Mouse (Mus musculus): ENCODE data around the gene 4931409K22Rik.
A peak's percentile ranks its signal among the peaks of the same experiment; 100 is the strongest.

4931409K22Rik gene

DNA sequence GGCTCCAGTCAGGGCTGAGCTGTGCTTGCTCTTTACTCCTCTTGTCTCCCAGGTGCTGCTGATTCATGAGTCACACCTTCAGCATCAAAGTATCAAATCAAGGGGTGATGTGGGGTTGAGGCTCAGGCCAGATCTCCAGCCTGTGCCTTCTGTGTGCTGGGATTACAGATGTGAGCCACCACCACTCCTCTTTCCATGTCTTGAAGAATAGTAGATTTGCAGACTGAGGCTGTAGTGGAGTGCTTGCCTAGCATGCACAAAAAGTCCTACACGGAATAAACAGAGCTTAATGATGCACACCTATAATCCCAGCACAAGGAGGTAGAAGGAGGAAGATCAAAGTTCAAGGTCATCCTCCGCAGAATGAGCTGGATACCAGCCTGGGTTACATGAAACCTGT lies at the start of gene 4931409K22Rik:
4931409K22Rik (minus strand) TSS at position 101 of the 400 bp plus-strand sequence.
- DNase-seq (ENCODE audit: low read depth, low spot score) = no peak

DNA sequence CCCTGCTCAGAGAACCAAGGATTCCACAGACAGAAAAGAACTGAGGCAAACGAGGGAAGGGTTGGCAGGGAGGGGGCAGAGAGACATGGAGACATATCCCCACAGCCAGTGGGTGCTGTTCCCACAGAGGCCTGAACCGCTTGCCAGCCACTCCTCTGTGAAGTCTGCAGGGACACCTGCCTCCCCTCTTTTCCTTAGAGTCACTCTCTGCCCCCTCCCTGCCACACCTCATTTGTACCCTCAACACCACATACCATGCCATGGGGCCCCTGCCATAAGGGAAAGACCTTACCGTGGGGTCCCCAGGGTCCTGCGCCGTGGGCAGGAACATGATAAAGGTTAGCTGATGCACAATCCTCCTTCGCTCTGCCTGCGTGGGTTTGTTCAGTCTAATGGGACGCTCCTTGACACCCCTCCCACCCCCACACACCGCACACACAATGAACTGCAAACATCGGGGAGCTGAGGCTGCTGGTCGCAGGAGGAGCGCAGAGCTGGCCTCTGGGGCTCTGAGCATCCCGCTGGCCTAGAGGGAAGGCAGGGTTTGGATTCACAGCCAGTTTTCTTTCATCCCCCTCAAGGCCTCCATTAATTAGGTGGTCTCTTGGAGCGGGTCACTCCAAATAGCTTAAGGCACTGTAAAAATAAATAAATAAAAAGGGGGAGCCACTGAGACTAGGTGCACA lies 49.5 kb upstream of the 4931409K22Rik start:
- DNase-seq (ENCODE audit: low read depth, low spot score) = no peak

DNA sequence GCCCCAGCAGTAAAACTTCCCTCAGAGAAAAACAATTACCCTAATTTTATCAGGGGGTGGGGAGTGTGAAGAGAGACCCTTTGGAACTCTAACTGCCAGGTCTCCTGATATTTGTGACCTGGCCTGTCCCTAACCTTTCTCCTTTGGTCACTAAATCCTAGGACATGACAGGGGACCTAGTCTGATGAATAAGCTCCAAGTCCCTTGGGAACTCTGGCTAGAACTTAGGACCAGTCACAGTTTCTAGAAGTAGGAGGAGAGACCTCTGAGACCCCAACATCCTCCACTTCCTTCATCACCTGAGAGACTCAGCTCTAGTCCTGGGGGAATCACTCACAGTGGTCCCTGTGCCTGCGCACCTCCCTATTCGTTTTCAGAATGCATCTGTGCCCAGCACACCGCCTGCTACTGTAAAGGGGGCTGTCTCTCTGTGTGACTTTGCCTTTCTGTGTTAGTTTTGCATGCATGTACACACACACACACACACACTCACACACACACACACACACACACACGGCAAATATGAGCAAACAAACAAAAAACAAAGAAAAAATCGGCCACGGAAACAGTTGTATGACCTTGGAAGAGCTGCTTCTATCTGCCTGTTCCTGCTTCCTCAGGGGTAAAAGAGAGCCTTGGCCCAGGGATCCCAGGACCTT lies 48.8 kb upstream of the 4931409K22Rik start:
- no peak for DNase-seq (ENCODE audit: low read depth, low spot score)

DNA sequence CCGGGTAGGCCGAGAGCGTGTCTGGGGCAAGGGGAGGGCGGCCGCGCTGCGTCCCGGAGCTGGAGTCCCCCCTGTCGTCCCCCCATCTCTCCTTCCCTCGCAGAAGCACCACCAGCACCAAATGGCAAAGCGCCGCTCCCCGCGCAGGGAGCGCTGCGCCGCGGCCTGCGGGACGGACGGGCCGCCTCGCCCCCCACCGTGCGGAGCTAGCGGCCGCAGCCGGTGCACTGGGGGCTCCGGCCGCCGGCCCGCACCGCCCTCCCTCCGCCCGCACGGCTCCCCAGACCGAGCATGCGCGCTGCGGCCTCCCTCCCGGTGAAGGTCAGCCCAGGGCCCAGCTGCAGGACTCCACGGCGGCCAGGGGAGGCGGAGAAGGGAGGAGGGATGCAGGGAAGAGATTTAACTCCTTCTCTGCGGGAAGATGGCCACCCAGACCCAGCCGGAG lies 48.1 kb upstream of the 4931409K22Rik start:
- DNase-seq (ENCODE audit: low read depth, low spot score) = peak; percentile 91

DNA sequence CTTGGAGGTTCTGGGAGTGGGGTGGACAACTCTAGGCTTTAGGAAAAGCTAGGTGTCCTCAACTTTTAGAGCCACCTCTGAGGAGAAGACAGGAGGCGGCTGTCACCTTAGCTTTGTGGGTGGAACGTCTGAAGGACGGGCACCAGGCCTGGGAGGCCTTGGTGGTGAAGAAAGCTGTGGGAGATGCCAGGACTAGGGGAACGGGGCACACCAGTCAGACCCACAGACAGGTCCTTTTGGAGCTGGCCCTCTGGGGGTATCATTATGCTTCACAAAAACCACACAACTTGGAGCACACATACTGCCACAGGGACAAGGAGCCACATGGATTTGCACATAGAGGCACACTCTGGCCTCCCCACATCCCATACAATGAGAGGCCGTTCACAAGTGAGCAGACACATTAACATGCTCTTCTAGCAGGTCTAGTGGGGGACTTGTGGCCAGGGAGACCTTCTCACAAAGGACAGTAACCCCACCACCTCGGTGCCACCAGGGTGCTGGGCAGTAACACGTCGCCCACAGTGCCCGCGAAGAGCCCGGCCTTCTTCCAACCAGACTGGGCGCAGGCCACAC lies 47.6 kb upstream of the 4931409K22Rik start:
- DNase-seq (ENCODE audit: low read depth, low spot score) = peak; percentile 29

DNA sequence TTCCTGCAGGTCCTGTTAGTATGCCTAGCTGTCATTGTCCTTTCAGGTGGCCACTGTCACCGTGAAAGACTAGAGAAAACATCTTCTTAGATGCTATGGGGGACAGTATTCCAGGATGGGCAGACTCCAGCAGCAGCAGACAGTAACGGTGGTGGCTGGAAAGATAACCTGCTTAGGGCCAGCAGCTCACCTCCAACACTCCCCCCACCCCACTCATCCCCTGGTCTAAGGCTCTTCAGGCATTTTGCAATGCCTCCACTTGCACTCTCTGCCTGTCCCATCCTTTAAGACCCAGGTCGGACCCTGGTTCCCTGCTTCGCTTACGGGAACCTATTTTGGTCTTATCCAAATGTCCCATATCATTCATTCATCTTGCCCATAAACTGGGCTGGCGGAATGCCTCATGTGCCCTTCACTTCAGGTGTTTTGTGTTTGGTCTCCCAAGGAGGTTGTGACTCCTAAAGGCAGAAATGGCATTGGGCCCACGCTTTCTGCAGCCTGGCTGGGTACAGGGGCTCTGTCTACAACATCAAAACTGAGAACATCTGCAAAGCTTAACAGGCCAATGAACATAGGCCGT lies 46.9 kb upstream of the 4931409K22Rik start:
- no peak for DNase-seq (ENCODE audit: low read depth, low spot score)

DNA sequence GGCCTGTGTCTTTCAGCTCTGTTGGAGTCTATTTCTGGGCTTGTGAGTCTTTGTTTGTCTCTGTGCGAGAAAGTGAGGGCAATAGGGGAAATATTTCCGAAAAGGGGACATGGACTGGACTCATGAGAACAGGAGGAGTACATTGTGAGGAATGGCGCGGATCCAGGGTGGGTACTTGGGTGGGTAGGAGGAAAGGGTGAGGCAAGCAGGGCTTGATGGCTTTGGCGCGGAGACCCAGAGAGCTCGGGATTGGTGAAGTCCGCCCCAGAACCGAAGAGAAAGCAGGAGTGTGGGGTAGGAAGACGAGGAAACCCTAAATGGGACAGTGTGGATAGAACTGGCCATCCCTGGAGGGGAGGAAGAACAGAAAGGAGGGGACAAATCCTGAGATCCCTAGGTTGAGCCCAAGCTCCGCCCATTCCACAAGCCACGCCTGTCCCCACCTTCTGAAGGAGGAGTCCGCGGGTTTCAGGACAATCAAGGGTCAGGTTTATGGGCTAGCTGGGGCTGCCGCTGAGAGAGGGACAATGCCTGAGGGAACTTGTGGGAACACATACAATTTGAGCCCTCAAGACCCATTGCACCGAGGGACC lies 46.2 kb upstream of the 4931409K22Rik start:
- DNase-seq (ENCODE audit: low read depth, low spot score) = peak; percentile 92

DNA sequence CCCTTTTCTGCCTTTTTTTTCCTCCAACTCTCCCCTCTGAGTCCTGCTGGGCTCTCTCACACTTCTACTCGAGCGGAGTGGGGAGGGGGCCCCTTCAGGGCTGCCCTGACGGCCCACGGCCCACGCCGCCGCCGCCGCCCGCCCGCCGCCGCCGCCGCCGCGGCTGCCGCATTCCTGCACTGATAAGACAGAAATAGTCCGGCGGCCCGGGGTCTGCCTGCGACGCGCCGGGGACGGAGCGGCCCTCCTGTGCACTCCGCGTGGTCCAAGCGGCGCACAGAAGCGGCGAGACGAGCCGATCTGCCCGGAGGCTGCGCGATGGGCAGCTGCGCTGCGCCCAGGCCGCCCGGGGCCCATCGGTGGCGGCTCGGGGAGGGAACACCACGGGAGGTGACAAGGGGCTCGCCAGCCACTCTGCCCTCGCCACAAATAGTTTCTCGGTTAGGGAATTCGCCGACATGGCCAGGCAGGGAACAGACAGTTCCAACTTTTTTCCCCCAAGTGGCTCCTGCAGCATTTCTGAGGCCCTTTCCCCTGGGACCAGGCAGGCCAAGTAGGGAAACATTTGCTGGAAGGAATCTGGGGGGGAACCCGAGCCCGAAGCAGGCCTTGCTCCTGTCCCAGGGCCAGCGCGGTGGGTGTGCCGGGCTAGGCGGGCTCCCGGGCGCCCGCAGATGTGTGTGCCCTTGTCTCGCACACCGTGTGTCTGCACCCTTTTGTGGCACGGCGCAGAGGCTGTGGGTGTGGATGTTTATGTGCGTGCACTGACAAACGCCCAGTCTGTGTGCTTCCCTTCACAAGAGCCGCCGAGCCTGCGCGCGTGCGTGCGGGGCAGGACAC lies 45.5 kb upstream of the 4931409K22Rik start:
- DNase-seq (ENCODE audit: low read depth, low spot score) = peak; percentile 77

DNA sequence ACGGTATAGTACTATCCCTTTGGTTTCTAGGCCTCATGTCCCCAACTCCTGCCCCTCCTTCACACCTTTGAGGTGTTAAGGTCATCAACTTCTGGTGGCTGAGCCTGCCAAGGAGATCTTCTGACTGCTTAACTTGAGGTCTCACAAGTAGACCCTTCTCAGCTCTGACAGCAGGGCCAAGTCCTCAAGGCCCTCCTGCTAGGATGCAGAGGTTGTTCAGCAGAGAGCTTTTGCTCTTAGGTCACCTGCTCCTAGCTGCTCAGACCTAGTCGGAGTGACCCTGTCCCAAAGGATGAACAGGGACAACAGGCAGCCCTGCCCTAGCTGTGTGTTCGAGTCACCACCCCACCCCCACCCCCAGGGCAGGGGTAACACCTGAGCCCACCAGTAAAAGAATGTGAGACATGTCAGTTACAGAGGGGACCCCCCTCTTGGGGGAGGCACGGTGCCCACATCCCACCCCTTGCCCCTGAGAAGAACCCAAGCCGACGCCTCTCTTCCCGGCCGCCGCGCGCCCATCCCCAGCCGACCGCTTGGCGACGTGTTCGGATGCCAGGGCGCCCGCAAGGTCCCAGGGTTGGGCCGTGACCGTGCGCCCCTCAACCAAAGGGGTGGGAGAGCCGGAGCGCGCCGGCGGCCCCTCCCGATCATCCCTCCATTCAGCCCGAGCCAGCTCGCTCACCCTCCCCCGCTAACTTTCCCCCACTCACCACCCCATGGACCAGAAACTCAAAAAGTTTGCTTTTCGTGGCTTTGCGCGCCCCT lies 44.6 kb upstream of the 4931409K22Rik start:
- DNase-seq (ENCODE audit: low read depth, low spot score) = peak; percentile 24

DNA sequence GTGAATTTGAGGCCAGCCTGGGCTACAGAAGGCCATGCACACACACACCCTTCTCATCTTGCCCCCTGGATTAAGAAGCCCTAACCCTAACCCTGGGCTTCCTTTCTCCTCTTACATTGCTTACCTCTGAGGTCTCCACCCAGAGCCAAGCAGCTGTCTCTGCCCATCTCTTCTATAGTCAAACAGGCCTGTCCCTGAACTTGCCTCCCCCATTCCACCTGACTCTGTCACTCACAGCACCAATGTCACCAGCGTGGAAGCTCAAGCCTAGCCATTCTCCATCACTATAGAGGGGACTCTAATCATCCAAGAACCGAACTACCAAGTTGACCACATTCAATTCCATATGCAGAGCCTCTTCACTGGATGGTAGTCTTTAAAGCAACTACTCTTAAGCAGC lies 43.6 kb upstream of the 4931409K22Rik start:
- DNase-seq (ENCODE audit: low read depth, low spot score) = no peak

DNA sequence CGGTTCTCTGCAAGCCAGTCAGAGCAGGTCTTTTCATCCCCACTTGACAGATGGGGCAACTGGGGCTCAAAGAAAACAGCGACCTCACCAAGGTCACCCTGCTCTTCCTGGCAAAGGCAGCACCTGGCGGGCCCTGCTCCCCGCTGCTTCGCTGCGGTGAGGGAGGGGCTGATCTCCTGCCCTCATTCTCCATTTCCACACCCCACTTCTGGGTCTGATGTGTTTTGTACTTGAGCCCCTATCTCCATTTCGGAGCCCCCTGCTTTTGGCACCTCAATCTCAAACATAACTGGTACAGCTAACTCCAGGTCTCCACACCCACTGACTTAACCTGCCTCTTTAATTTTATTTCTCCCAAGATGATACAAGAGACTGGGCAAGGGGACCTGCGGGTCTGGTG lies 42.5 kb upstream of the 4931409K22Rik start:
- DNase-seq (ENCODE audit: low read depth, low spot score) = no peak

DNA sequence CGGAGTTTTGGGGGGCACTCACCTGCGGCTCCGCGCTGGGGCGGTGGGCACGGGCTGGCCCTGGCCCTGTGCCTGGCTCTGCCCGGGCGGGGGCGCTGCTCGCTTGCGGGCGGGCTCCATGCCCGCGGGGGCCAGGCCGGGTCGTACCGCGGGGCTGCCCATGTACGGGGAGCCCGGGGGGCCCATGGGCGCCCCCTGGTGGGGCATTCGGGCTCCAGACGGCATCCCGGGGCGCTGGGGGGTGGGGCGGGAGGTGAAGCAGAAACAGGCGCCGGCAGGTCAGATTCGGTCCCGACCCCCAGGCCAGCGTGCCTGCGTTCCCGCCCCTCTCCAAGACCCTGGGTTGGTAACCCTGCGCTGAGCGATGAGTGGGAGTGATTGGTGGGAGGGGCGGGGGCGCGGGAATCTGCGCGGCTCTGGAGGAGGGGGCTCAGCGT lies 42.0 kb upstream of the 4931409K22Rik start:
- peak; percentile 39 for DNase-seq (ENCODE audit: low read depth, low spot score)

DNA sequence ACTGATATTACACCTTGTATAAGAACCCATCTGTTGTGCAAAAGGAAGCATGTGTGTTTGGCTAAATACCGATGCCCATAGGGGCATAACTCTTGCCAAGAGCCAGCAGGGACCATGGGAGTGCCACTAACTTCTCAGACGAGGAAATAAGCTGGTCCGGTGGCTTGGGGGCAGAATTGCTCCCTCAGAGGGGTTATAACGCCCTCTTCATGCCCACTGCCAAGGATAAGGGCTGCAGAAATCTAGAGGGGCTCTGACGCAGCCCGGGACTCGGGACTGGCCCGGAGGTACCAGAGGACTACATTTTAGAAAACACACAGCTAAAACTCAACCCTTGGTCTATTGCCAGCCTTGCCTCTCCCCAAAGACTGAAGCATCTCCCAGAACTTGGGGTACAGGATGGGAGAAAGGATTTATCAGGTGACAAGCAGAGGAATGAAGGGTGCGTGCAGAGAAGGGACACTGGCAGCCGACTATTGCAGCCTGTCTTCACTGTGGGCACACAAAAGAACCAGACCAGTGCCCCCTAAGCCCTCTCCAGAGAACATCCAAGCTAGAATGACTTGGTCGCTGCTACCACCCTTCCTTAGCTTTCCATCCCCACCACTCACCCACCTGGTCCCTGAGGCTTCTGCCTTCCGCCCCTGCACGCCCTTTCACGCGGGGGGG lies 41.4 kb upstream of the 4931409K22Rik start:
- DNase-seq (ENCODE audit: low read depth, low spot score) = no peak

DNA sequence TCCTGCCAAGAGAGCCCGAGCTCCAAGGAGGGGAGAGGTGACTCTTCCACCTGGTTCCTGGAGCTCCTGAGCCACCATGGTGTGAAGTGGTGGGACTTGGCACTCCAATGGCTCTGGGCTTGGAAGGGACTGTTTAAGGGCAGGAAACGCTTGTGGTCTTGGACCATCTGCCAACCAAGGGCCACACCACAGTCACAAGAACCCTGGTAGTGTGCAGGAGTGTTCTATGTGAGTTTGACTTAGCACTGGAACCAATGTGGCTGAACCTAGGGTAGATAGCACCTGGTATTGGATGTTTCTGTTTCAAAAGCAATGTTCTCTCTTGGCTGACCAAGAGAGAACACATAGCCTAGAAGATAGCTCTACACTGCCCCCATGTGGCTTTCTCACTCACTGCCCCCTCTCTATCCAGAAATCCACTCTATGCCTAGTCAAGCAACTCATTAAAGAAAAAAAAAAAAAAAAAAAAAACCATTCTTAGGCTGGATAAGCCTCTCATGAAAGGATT lies 40.7 kb upstream of the 4931409K22Rik start:
- DNase-seq (ENCODE audit: low read depth, low spot score) = peak; percentile 97

DNA sequence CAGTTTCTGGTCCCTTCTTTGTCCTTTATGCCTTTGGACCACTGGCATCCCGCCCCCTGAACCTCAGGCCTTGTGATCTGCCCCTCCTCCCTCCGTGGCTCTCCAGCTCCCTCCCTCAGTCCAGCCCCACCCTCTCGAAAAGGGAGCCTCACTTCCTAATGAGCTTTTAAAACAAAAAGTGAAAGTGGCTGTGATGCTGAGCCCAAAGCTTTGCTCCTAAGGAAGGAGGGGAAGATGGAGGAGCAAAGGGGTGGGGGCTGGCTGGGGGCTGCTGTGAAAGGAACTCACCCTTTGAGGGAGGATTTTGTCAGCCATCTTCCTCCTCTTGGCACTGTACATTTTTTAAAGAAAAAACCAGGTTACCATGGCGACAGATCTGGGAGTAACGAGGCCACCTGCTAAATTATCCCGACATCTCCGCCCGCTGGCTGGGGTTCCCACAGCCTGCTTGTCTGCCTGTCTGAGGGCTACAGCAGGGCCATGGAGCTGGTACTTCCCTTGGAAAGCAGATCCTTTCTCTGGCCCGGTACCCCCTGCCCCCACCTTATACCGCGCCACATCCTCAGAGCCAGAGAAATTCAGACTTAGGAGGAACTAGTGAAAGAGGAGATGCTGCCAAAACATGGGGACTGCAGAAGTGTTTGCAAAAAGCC lies 40.0 kb upstream of the 4931409K22Rik start:
- DNase-seq (ENCODE audit: low read depth, low spot score) = no peak

DNA sequence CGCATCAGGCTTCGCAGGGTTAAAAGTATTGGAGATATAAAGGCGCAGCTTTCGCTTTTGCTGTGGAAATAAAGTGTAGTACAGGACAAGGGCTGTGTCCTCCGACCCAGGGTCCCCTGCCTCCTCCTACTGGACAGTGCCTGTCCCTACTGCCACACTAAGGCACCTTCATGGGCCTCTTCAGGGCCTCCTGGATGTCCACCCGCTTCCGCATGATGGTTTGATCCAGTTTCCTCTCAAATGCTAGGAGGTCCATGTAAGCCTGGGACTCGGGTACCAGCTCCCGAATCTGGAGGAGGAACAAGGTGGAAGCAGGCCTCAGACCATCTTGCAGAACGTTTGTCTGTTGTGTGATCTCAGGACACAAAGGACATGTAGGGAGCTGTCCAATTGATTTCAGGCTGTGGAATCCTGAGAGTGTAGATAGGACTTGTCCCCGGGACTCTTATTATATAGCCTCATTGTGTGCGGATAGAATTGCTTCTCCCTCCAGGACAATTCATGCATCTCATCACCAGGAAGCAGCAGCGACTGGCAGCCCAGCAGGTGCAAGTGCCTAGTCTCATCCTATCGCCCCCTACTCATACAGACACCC lies 39.3 kb upstream of the 4931409K22Rik start:
- no peak for DNase-seq (ENCODE audit: low read depth, low spot score)

DNA sequence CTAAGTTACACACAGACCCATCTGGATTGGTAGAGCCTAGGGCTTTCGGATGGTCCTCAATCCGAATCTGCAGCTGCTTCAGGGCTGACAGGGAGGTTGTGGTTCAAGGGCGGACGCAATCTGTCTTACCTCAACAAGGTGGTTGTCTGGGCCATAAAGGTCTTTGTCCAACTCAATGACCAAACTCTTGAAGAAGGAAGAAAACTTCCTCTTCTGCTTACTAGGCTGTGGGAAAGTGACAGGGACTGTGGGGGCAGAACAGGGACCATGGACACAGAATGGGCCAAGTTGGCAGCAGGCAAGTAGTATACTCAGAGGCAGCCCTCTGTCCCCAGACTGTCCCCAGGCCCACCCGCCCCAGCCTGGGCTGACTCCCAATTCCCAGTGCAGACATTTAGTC lies 38.7 kb upstream of the 4931409K22Rik start:
- no peak for DNase-seq (ENCODE audit: low read depth, low spot score)

DNA sequence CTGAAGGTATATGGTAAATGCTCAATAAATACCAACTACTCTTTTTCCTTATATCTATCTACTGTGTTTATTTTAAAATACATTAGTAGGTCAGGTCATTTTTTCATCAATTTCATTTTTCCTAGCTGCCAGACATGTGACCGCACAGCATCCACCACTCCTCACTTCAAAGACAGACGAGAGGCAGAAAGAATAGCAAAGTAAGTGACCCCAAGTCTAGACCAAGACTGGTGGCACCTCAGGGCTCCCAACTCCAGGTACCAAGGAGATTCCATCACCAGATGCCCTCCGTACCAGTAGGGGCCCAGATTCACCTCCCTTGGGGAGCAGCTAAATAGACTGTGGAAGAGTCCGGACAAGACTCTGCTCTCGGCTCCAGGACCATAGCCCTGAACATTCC lies 37.7 kb upstream of the 4931409K22Rik start:
- no peak for DNase-seq (ENCODE audit: low read depth, low spot score)

DNA sequence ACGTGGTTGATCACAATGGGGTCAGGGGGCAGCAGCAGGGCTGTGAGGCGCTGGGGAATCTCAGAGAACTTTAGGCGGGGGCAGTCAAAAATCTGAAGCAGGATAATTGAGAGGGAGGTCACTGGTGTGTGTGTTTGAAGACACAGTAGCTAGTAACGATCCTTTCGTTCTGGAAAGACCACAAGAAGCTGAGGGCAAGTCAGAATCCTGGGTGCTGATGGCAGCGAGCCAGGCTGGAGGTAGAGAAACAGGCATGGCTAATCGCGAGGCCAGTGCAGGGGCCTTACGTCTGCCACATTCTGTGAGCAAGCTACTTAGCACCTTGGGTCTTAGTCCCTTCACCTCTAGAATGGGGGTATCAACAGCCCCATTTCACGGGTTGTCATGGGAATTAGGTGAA lies 37.3 kb upstream of the 4931409K22Rik start:
- no peak for DNase-seq (ENCODE audit: low read depth, low spot score)
